Mouse (Mus musculus) heart, adult 8-10 months (tissue): Measurements from ENCODE around the gene Cacna1e. TPM values are rescaled to one million over a fixed set of nuclear protein-coding genes. Genes with fewer than 3 reads are reported as not detected.

Source experiments
- DNase-seq: peaks from one replicate; pipeline ENCODE4 v3.0.0; 2022; ENCODE audit warnings: low spot score
- total RNA-seq, 4 experiments: library from RNA; stranded (reverse); gene quantifications; 2 replicates each; pipeline ENCODE4 v1.2.4; 2022

Gene Cacna1e
- total RNA-seq, 4 experiments from 2014 or later: 0.20 to 0.34 (median 0.25) TPM

GRCm38 (mm10) chr1:154520715-154521114 is 363.6 kb downstream of the Cacna1e start:
- DNase-seq: no peak

GRCm38 (mm10) chr1:154515350-154515749 is 369.0 kb downstream of the Cacna1e start:
- no peak for DNase-seq

GRCm38 (mm10) chr1:154511736-154512135 is 372.6 kb downstream of the Cacna1e start:
- no peak for DNase-seq

GRCm38 (mm10) chr1:154504005-154504404 is 380.3 kb downstream of the Cacna1e start:
- DNase-seq: no peak

- no peak for DNase-seq
Measured at GRCm38 (mm10) chr1:154500869-154501268, 383.4 kb downstream of the Cacna1e start.

- no peak for DNase-seq
Measured at GRCm38 (mm10) chr1:154500187-154500866, 384.0 kb downstream of the Cacna1e start.

- no peak for DNase-seq
Measured at GRCm38 (mm10) chr1:154498821-154499220, 385.5 kb downstream of the Cacna1e start.

- DNase-seq: no peak
Measured at GRCm38 (mm10) chr1:154491071-154491470, 393.2 kb downstream of the Cacna1e start.

GRCm38 (mm10) chr1:154476671-154477070 is 407.6 kb downstream of the Cacna1e start:
- DNase-seq: no peak

- no peak for DNase-seq
Measured at GRCm38 (mm10) chr1:154475706-154476105, 408.6 kb downstream of the Cacna1e start.

- DNase-seq: no peak
Measured at GRCm38 (mm10) chr1:154474156-154474555, 410.1 kb downstream of the Cacna1e start.

- no peak for DNase-seq
Measured at GRCm38 (mm10) chr1:154467265-154467664, 417.0 kb downstream of the Cacna1e start.

- peak; percentile 44 for DNase-seq
Measured at GRCm38 (mm10) chr1:154461521-154461920, 422.8 kb downstream of the Cacna1e start.

- no peak for DNase-seq
Measured at GRCm38 (mm10) chr1:154460067-154460466, 424.2 kb downstream of the Cacna1e start.

- no peak for DNase-seq
Measured at GRCm38 (mm10) chr1:154458601-154459000, 425.7 kb downstream of the Cacna1e start.

GRCm38 (mm10) chr1:154450799-154451198 is 433.5 kb downstream of the Cacna1e start:
- DNase-seq: no peak

GRCm38 (mm10) chr1:154446456-154446855 is 437.8 kb downstream of the Cacna1e start:
- DNase-seq: no peak

- peak; percentile 4 for DNase-seq
Measured at GRCm38 (mm10) chr1:154433520-154433919, 450.8 kb downstream of the Cacna1e start.

- peak; percentile 9 for DNase-seq
Measured at GRCm38 (mm10) chr1:154433112-154433511, 451.2 kb downstream of the Cacna1e start.

- no peak for DNase-seq
Measured at GRCm38 (mm10) chr1:154428276-154428675, 456.0 kb downstream of the Cacna1e start.

GRCm38 (mm10) chr1:154418278-154418677 is 466.0 kb downstream of the Cacna1e start:
- DNase-seq: peak; percentile 1

GRCm38 (mm10) chr1:154416384-154417155 is 467.7 kb downstream of the Cacna1e start:
- DNase-seq: no peak

- DNase-seq: no peak
Measured at GRCm38 (mm10) chr1:154415826-154416225, 468.5 kb downstream of the Cacna1e start.
